Mouse (Mus musculus) heart, adult 2 months (tissue): ENCODE measurements around the gene Cfap161. TPM values are rescaled to one million over a fixed set of nuclear protein-coding genes. Genes with fewer than 3 reads are reported as not detected.

Experiments
- DNase-seq, 2 experiments: peaks; one replicate each; pipeline ENCODE4 v3.0.0; 2021
- H3K27ac ChIP-seq: fragments of 200-600 bp; 2 replicates; pipeline ENCODE4 v1.8.1; 2022
- H3K27me3 ChIP-seq: fragments of 200-500 bp; 2 replicates; pipeline ENCODE4 v1.6.1; 2012; ENCODE audit warnings: mild to moderate bottlenecking, low read length, inconsistent platforms, mixed read lengths; ENCODE audit not compliant: control insufficient read depth, insufficient read depth
- H3K36me3 ChIP-seq: fragments of 200-500 bp; 2 replicates; pipeline ENCODE4 v1.6.1; 2012; ENCODE audit warnings: low read length, inconsistent platforms; ENCODE audit not compliant: control insufficient read depth, insufficient read depth
- H3K4me1 ChIP-seq: fragments of 200-500 bp; 2 replicates; pipeline ENCODE4 v1.6.1; 2011; ENCODE audit warnings: low read length; ENCODE audit not compliant: control insufficient read depth, insufficient read depth
- H3K4me3 ChIP-seq: fragments of 200-600 bp; 2 replicates; pipeline ENCODE4 v1.8.1; 2022
- H3K79me2 ChIP-seq: fragments of 200-500 bp; replicated peaks from 2 replicates; pipeline ENCODE4 v1.6.1; 2012; ENCODE audit warnings: mild to moderate bottlenecking, inconsistent platforms, low read length, moderate library complexity, mixed read lengths; ENCODE audit not compliant: control insufficient read depth, insufficient read depth
- H3K9ac ChIP-seq: fragments of 200-500 bp; 2 replicates; pipeline ENCODE4 v1.6.1; 2012; ENCODE audit warnings: low read depth, mild to moderate bottlenecking, control low read depth, inconsistent platforms, low read length, mixed read lengths
- CTCF ChIP-seq: fragments of 200-600 bp; IDR thresholded peaks from 2 replicates; pipeline ENCODE4 v1.8.1; 2022; ENCODE audit warnings: antibody characterized with exemption, mild to moderate bottlenecking, moderate library complexity
- EP300 ChIP-seq: fragments of 200-500 bp; IDR thresholded peaks from 2 replicates; pipeline ENCODE4 v1.6.1; 2011; ENCODE audit warnings: low read depth, low read length, control low read depth; ENCODE audit not compliant: insufficient read depth
- POLR2A ChIP-seq: fragments of 200-500 bp; IDR thresholded peaks from 2 replicates; pipeline ENCODE4 v1.6.1; 2011; ENCODE audit warnings: mild to moderate bottlenecking, low read depth, low read length, control low read depth; ENCODE audit not compliant: insufficient read depth
- WGBS: fragments of 180-500 bp; shearing (Covaris S2); methylation state at CpG from one replicate; pipeline ENCODE4 v1.1.7; 2018; 5-methylcytosine and 5-hydroxymethylcytosine counted together
- intact Hi-C: fragments of 180-260 bp; cut with DNase I; formaldehyde crosslinking; loops from one replicate; pipeline ENCODE4 v1.15.1; 2025
- polyA plus RNA-seq: library from polyadenylated mRNA; depleted of rRNA; stranded (reverse); fragments of >200 nt; gene quantifications from 2 replicates; pipeline ENCODE4 v1.2.3, GENCODE M21; 2012
- total RNA-seq, 2 experiments: library from RNA; stranded (reverse); gene quantifications; 2 replicates each; pipeline ENCODE4 v1.2.3; 2021

The Cfap161 gene
- total and polyA plus RNA-seq, 3 experiments: 0.35 TPM; not detected in 2

DNA sequence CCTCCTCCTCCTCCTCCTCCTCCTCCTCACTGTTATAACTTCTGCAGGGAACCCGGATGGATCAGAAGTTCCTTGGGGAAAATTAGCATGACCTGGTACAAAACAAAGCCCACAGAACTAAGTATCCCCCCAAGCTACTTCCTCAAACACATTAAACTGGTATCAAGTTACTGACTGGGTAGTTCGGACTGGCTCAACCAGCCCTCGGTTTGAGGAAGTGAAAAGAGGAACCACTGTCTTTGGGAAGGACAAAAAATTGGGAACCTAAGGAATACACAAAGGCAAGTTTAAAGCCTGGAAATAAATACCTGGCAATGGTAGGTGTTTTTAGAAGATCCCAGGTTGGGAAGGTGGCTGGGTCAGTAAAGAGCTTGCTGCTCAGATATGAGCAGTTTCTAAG lies 15.0 kb upstream of the Cfap161 start:
- intact Hi-C loops: loop anchor here (1.0 to 5.0 kb wide), 2 partner anchors 74 to 942 kb away; partner anchors contain the start of gene Mex3b
- 32% methylated on average over 3 of the region's 3 CpGs for WGBS
- no peak overlapping the region for H3K4me3 ChIP-seq

DNA sequence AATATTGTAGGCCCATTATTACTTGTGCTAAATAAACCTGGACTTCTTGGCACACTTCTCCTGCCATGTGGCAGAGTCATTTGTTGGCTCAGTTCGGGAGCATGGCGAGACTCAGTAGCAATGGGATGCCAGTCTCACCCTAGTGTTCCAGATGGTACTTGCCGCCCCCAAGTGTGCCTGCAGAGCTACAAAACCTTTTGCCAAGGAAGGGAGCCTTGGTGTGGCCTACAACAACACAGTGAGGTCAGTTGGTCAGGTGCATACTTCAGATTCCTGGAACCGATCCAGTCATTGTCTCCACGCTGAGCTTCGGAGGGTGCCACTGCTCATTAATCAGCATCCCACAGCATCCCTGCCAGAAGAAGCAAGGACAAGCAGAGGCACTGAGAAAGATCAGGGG lies 14.4 kb upstream of the Cfap161 start:
- WGBS: 27% methylated on average over 6 of the region's 6 CpGs
- no peaks in the 10 kb centered on the region for H3K27me3 ChIP-seq
- no peaks in the 10 kb centered on the region for H3K79me2 ChIP-seq
- no peak overlapping the region for H3K4me3 ChIP-seq
- no peaks in the 10 kb centered on the region; the same call in 1 of the 2 replicates for H3K36me3 ChIP-seq
- H3K4me1 ChIP-seq: peaks cover 17% of the 10 kb centered on the region
- intact Hi-C loops: no loop called here
- peak overlapping the region; percentile 62 for H3K27ac ChIP-seq
- H3K9ac ChIP-seq: no peak overlapping the region
- DNase-seq: peak; percentile 68 to 80
- no peak; the same call in 1 of the 2 replicates for TF ChIP-seq POLR2A
- TF ChIP-seq EP300: peak; percentile 92
- peak; percentile 16; the same call in 1 of the 2 replicates for TF ChIP-seq CTCF

More for the DNA sequence above, 15.0 kb upstream of the Cfap161 start:
- TF ChIP-seq POLR2A (no peak), CTCF (no peak), EP300 (no peak)
- Histone ChIP-seq H3K36me3 (no peaks in the 10 kb centered on the region; the same call in 1 of the 2 replicates), H3K27me3 (no peaks in the 10 kb centered on the region), H3K9ac (no peak overlapping the region), H3K27ac (peak overlapping the region; percentile 69), H3K79me2 (no peaks in the 10 kb centered on the region), H3K4me1 (peaks cover 19% of the 10 kb centered on the region)
- DNase-seq: no peak

DNA sequence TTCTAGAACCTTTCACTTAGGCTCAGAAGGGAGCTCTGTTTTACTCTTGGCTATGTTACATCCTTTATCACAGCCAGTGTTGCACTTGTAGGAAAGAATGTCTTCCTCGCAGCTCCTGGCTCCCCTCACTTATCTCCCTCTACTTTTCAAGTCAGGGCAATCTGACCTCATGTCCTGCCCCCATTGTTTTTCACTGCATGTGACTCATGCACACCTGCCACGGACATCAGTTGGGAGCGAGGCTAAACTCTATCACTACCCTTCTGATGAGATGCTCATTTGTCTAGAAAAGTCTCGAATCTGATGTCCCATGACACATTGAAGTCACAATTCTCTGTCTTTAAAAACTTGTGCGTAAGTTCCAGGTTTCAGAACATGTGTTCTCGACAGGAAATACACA lies 12.3 kb upstream of the Cfap161 start:
- Histone ChIP-seq H3K36me3 (no peaks in the 10 kb centered on the region), H3K79me2 (no peaks in the 10 kb centered on the region), H3K4me3 (no peak overlapping the region), H3K27ac (no peak overlapping the region), H3K9ac (no peak overlapping the region), H3K27me3 (no peaks in the 10 kb centered on the region), H3K4me1 (peaks cover 11% of the 10 kb centered on the region)
- DNase-seq: no peak
- no peak for TF ChIP-seq POLR2A
- no peak for TF ChIP-seq CTCF
- TF ChIP-seq EP300: no peak
- intact Hi-C loops: no loop called here
- 36% methylated on average over 6 of the region's 6 CpGs for WGBS

GRCm38 (mm10) chr7:83803777-83804176 lies 9.1 kb upstream of the Cfap161 start:
- Histone ChIP-seq H3K9ac (no peak overlapping the region), H3K27ac (no peak overlapping the region), H3K36me3 (no peaks in the 10 kb centered on the region), H3K27me3 (no peaks in the 10 kb centered on the region), H3K4me3 (no peak overlapping the region), H3K4me1 (peaks cover 2% of the 10 kb centered on the region), H3K79me2 (no peaks in the 10 kb centered on the region)
- TF ChIP-seq POLR2A (no peak), CTCF (no peak), EP300 (no peak)
- no peak for DNase-seq
- WGBS: 84% methylated on average over 4 of the region's 4 CpGs
- intact Hi-C loops: loop anchor here (2.0 kb wide), 4 partner anchors 83 to 235 kb away; no protein-coding TSS in a partner anchor

DNA sequence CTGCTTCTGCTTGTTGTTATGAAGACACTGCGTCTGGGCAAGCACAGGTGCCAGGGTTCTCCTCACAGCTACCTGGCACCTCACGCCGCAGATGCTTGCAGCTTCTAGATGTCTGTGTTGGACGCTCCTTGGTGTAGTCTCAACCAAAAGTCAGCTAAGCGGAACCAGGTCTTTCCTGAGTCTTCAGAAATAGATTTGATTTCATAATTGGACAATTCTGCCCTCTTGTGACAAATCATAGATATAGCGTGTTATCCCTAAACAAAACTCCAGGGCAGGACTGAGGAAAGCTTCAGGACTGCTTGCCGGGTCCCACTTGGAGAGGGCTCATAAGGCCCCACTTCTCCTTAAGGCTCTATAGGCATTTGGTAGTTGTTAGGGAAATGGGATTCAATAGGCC lies 7.8 kb upstream of the Cfap161 start:
- intact Hi-C loops: loop anchor here (2.0 kb wide), 4 partner anchors 84 to 234 kb away; no protein-coding TSS in a partner anchor
- H3K27ac ChIP-seq: no peak overlapping the region
- peak in 1 of 2 experiments; percentile 30 for DNase-seq

DNA sequence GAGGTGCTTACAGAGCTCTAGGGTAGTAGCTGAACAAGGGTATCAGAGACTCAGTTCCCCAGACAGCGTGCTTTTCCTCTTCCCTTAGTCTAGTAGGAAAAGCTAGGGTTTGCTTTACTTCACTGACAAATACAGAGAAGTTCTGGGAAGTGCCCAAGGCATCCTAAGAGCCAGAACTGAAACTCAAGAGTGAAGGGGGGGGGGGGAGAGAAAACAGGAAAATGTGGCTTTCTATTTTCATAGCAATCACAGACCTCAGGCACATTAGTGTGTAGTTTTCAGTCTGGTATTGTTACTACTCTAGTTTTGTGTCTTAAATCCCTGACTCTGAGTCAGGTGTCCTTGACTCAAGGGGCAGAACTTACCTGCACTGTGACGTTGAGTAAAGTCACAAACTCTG lies 7.3 kb upstream of the Cfap161 start:
- TF ChIP-seq POLR2A: no peak
- no peak for TF ChIP-seq EP300
- no peak for TF ChIP-seq CTCF
- no peak for DNase-seq
- H3K4me3 ChIP-seq: no peak overlapping the region
- H3K27me3 ChIP-seq: no peaks in the 10 kb centered on the region
- H3K27ac ChIP-seq: no peak overlapping the region
- no peaks in the 10 kb centered on the region for H3K79me2 ChIP-seq
- intact Hi-C loops: loop anchor here (2.0 kb wide), 4 partner anchors 85 to 233 kb away; no protein-coding TSS in a partner anchor
- H3K9ac ChIP-seq: no peak overlapping the region
- 81% methylated on average over 2 of the region's 2 CpGs for WGBS
- no peaks in the 10 kb centered on the region for H3K36me3 ChIP-seq
- peaks cover 2% of the 10 kb centered on the region for H3K4me1 ChIP-seq

More for the DNA sequence above, 7.8 kb upstream of the Cfap161 start:
- Histone ChIP-seq H3K36me3 (no peaks in the 10 kb centered on the region), H3K9ac (no peak overlapping the region), H3K79me2 (no peaks in the 10 kb centered on the region), H3K27me3 (no peaks in the 10 kb centered on the region), H3K4me3 (no peak overlapping the region), H3K4me1 (peaks cover 2% of the 10 kb centered on the region)
- WGBS: 30% methylated on average over 7 of the region's 7 CpGs
- TF ChIP-seq CTCF (peak; percentile 98; the same call in 1 of the 2 replicates), POLR2A (no peak), EP300 (0 out of 2 replicates have a peak, but pooled peaks have one; percentile 44)
